Mouse (Mus musculus): ENCODE results near the gene Pmfbp1.

DNA sequence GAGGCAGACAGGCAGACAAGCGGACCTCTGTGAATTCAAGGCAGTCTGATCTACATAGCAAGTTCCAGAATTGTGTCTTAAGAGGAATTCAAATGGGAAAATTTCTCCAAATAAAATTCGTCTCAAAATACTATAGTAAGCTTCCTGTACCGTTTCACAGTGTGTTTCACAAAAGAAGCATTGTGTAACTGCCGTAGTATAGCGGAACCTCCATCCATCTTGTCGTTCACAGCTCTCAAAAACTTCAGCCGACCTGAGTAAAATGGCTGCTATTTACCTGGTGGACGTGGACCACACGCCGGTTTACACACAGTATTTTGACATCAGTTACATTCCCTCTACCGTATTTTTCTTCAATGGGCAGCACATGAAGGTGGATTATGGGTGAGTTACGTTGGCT lies 77.3 kb downstream of the Pmfbp1 start:
- TF ChIP-seq GATA1 (IDR thresholded peaks at IDR 0.05; ENCODE audit: low read length) (no peak), TAL1 (IDR thresholded peaks at IDR 0.05; ENCODE audit: low read length) (no peak)
